Mouse (Mus musculus) brain, embryonic 14.5 days (tissue): ENCODE measurements around the gene Lmtk2.

Experiments used
- CTCF ChIP-seq: fragments of 200-500 bp; IDR thresholded peaks from 2 replicates; pipeline ENCODE4 v1.5.1; 2012; ENCODE audit warnings: inconsistent platforms, mild to moderate bottlenecking, moderate library complexity, borderline replicate concordance; ENCODE audit not compliant: insufficient read depth, insufficient read length; ENCODE audit errors: extremely low read depth
- POLR2A ChIP-seq: fragments of 200-500 bp; IDR thresholded peaks from 2 replicates; pipeline ENCODE4 v1.6.1; 2012; ENCODE audit warnings: mild to moderate bottlenecking, inconsistent platforms, borderline replicate concordance; ENCODE audit not compliant: poor library complexity, insufficient read depth, insufficient read length, severe bottlenecking; ENCODE audit errors: extremely low read depth

GRCm38 (mm10) chr5:144215992-144216391 is 115.8 kb downstream of the Lmtk2 start:
- TF ChIP-seq CTCF (no peak), POLR2A (no peak)
